Mouse (Mus musculus): ENCODE measurements around the gene Bricd5. TPM values are rescaled to one million over a fixed set of nuclear protein-coding genes. Genes with fewer than 3 reads are reported as not detected.

Gene Bricd5
- total RNA-seq, 1 experiment from 2014 or later = 0.85 TPM

DNA sequence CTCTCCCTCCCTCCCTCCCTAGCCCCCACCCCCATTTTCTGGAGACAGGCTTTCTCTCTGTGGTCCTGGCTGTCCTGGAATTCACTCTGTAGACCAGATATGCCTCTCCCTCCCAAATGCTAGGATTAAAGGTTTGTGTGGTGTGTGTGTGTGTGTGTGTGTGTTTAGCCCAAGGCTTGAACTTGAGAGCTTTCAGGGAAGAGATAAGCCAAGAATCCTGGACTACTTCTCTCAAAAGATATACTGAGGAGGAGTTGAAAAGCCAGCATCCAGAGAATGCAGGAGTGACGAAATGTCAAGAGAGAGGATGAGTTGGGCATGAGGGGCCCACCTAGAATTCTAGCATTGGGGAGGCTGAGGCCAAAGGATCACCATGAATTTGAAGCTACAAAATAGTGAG lies 10.8 kb upstream of the Bricd5 start:
- DNase-seq = no peak

DNA sequence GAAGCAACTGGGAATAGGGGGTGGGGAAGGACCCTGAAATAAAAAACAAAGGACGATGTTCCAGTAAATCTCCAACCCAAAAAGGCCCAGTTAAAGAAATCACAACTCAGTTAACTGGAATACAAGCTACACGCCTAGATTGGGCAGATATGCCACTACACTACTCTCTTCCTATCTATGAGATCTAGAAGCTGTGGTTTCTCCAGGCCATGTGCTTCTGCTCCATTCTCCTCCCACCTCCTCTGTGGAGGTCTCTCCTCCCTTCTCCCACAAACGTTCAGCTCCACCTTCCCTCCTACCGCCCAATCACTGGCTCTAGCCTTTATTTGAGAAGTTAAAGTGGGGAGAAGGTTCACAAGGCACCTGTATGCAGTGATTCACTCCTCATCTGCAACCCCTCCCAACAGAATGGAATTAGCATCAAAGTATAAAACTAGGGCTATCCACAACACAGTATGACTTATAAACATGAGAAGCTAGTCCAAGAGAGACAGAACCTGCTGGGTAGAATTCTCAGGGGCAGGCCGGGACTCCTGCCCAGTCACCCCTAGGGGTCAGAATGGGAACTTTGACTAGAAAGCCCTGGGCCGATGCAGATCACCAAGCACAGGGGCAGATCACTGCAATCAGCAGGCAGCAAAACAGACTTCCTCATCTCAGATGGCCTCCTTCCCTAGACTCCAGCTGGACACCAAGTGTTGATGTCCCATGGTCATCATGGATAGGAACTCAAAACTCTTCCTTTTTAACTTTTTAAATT lies 10.1 kb upstream of the Bricd5 start:
- no peak for DNase-seq

DNA sequence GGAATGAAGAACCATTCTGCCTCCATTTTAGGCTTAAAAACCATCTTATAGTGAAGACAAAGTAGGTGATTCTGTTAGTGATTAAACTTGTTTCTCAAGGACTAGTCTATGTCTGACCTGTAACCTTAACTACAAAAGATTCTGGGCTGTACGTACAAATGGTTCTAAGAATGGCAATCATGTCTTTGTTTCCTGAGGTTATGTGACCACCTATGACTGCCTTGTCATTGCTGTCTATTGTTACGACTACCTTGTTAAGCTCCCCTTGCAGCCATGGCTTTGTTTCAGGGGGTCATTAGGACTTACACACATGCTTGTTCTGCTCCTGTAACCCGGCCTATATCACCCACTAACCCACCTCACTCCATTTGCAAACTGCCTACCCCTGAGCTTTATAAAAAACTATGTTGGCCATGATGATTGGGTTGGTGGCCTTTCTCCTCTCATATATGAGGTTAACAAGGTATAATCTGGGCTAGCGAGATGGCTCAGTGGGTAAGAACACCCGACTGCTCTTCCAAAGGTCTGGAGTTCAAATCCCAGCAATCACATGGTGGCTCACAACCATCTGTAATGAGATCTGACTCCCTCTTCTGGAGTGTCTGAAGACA lies 4.9 kb upstream of the Bricd5 start:
- no peak for DNase-seq

DNA sequence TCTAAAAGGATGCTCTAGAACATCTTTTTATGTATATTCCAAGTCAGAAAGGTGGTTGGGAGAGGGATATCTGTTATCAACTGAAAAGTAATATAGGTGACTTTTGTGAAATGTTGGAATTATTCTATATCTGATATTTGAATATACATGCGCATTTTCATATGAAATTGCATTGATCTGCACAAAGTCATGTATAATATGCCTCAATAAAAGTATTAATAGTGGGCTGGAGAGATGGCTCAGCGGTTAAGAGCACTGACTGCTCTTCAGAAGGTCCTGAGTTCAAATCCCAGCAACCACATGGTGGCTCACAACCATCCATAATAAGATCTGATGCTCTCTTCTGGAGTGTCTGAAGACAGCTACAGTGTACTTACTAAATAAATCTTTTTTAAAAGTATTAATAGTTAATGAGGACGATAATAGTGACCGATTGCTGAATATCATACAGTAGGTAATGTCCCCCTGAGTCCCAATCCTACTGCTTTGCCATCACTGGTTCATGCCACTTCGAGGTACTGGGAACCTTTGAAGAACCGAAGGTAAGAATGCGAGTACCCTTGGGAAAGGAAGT lies 4.3 kb upstream of the Bricd5 start:
- DNase-seq = no peak

DNA sequence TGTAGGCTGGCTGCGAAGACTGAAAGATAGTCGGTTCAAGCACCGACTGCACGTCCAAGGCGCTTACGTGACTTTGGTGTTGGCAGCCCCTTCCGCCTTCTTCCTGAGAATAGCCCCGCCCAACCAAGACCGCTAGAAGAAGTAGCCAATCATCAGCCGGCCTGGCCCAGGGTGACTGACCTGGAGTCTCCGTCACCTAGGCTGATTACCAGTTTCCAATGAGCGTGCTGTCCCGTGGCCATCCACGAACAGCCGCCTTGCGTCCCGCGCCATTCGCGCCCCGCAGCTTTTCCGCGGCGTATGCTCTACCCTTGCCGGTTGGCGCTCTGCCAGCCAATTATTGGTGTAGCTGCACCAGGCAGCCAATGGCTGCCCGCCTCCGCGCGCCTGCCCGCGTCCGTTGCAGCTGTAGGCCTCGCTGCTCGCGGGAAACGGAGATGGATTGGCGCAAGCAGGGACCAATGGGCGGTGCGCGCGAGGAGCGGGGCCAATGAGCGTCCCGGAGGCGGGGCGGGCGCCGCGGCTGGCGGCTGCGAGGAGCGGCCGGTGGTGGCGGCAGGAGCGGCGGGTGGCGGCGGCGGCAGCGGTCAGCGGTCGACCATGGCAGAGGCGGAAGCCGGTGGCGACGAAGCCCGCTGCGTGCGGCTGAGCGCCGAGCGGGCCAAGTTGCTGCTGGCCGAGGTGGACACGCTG lies 3.6 kb upstream of the Bricd5 start, which contains the start of the genes E4f1 and Pgp:
Gene E4f1, minus strand, starts transcription at position 404 of the 693 bp plus-strand sequence.
Gene Pgp, plus strand, starts transcription at position 483 of the 693 bp plus-strand sequence.
- DNase-seq = peak; percentile 99

DNA sequence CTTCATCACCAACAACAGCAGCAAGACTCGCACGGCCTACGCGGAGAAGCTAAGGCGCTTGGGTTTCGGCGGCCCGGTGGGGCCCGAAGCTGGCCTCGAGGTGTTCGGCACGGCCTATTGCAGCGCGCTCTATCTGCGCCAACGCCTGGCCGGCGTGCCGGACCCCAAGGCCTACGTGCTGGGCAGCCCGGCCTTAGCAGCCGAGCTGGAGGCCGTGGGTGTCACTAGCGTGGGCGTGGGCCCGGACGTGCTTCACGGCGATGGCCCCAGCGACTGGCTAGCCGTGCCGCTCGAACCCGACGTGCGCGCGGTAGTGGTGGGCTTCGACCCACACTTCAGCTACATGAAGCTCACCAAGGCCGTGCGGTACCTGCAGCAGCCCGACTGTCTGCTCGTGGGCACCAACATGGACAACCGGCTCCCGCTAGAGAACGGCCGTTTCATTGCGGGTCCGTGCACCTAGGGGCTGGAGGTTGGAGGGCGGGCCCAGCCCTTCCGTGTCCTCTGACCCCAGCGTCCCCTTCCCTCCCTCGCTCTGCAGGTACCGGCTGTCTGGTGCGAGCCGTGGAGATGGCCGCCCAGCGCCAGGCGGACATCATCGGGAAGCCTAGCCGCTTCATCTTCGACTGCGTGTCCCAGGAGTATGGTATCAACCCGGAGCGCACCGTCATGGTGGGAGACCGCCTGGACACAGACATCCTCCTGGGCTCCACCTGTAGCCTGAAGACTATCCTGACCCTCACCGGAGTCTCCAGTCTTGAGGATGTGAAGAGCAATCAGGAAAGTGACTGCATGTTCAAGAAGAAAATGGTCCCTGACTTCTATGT lies 2.8 kb upstream of the Bricd5 start:
- DNase-seq = peak; percentile 42

DNA sequence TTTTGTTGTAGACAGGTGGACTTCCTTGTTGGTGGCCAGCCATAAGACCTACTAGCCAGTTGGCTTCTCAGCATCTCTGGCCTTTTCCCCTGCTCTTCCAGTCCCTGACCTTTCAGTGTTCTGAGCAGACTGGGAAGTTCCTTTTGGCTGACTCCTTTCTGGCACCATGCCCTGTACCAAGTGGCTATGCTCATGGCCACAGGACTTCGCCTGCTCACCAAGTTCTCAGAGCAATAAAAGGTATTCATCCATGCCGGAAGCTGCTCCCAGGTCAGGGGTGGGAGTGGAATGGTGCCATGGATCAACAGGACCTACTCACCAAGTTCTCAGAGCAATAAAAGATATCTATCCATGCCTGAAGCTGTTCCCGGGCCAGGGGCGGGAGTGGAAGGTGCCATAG lies 1.2 kb upstream of the Bricd5 start:
- peak; percentile 74 for DNase-seq

DNA sequence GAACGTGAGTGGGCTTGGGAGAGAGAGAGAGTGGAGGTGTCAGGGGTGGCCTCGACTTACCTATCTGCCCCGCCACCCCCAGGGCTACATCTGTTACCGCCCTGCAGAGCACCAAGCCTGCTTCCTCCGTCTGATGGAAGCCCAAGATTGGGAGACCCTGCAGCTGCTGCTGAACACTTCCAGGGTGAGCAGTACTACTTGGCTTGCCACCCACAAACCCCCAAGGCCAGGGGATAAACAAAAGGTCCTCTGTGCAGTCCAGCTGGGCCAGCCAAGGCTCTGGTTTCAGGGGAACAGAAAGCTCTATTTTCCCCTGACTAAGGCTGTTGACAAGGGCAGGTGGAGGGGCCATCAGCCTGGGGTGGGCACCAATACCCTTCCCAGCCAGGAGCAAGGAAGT lies 873 bp downstream of the Bricd5 start:
- no peak for DNase-seq

DNA sequence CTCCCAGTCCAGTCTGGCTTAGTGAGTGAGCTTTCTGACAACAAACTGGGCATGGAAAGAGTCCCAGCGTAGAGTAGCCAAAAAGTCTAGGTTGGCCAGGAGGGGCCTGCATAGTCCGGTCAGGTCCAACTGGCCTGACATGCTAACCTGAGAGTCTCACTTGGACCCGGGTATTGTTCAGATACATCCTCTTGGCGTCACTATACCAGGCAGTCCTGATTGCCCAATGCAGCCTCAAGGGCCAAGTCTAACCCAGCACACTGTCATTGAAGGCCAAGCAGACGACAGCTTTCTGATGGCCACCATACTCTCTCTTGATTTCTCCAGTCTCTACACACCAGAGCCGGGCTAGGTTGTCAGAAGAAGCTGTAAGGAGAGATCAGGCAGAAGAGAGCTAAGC lies 1.9 kb downstream of the Bricd5 start:
- DNase-seq = no peak

DNA sequence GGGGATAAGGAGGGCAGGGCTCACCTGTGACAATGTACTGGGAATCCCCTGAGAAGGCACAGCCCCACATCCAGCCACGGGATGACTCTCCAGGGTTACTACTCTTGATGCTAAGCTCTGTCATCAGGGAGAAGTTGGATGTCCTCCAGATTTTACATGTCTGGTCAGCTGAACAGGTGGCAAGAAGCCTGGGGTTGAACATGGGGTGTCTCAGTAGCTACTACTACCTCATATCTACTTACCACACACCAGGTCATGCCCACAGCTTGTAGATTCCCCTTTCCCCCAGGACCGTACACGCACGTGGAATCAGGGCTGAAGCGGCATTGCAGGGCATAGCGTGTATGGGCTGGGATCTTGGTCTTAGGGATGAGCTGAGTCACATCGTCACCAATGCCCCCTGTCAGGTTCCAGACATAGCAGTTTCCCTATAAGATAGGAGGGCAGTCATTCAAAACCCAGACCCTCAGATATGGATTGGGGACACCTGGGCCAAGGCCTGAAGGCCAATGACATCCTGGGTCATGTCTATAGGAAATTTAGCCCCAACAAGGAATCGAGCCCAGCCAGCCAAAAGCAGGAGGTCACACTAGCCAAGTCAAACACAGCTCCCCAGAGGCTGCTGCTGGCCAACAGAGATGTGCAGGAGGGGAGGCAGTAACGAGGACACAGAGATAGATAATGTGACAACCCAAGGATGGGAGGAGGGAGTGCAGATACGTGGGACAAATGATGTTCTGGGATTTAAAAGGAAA lies 2.5 kb downstream of the Bricd5 start:
- DNase-seq = no peak

DNA sequence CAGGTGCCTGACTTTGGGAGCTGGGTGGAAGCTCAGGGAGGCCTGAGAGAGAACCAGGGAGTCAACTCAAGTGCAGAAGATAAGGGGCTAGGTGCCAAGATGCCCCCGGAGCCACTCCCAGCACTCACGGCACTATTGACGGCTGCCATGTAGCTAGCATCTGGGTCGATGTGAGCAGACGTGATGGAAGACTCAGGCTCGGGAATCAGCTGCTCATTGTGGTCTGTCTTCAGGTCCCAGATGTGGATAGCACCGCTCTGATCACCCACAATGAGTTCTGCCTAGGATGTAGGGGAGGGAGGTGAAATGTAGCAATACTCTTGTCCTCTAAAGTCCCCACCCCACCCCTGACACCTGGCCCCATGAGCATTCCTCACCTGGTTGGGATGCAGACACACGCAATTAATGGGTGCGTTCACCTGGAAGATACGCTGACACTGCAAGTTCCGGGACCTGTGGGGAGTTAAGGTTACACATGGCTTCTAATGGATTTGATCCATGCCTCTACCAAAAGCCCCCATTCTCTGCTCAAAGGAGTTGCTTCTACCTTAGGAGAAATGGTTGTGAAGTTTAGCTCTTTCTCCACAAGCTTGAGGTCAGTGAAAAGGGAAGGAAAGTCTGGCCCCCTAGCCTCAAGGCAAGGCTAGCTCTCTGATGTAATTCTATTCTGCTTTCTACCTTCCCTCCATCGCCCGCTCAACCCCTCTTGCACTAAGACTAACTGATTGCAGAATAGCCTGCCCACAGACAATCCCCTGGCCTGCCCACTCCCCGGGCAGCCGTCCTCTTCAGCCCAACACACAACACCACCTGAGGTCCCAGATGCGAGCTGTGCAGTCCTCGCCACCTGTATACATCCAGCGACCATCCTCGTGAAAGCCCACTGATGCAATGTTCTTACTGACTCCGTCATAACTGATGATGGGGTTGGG lies 3.6 kb downstream of the Bricd5 start:
- DNase-seq = no peak

DNA sequence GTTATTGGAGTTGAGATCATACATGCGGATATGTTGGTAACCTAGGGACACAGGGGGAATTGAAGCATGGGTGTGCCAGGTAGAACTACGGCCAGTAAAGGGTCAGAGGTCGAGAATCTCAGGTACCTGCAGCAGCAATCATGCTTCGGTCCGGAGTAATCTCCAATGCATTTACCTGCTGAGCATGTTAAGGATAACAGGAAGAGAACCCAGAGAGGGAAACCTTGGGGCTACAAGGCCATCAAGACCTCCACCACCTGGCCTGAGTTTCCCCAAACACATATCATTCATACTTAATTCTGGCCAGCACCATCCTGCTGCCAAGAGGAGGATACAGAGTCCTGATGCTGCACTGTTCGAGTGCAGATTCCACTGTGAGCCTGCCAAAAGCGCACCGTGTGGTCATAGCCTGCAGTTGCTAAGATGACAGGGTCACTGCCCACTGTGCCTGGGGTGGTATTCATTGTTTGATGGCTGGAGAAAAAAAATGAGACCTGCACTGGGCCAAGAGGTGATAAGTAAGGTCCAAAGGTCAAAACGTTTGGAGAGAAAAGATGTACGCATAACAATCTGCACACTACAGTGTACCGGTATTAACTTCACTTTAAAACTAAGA lies 4.4 kb downstream of the Bricd5 start:
- no peak for DNase-seq

DNA sequence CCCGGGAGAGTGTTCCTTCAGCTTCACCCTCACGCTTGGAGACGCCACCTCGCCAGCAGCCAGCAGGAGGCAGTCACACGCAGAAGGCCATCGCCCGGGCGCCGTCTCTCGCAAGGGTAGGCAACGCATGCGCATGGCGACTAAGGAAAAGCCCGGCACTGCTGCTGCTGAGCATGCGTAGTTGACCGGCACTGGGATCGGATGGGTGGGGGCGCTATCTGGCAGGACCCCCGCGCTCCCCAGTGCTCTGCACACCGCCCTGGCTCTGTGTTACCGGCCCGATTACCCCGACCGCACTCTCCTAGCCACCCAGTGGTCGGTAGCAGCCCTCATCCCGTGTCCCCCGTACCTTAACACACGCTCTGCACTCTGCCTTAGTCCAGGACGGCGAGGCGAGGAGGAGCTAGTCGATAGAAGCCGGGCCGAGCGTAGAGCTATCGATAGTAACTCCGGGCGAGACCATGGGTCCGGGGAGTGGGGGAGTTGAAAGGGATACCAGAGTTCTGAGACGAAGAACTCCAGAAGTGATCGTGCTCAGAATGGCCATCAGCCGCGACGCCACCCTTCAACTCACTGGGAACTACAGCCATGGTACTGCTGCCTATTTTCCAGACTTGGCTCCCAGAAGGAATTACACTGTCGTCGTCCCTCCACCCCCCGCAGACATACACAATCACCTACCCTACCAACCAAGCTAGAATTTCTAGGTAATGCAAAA lies 5.1 kb downstream of the Bricd5 start, which contains the start of gene Mlst8:
Gene Mlst8, minus strand, starts transcription at position 416 of the 718 bp plus-strand sequence.
- peak; percentile 98 for DNase-seq

DNA sequence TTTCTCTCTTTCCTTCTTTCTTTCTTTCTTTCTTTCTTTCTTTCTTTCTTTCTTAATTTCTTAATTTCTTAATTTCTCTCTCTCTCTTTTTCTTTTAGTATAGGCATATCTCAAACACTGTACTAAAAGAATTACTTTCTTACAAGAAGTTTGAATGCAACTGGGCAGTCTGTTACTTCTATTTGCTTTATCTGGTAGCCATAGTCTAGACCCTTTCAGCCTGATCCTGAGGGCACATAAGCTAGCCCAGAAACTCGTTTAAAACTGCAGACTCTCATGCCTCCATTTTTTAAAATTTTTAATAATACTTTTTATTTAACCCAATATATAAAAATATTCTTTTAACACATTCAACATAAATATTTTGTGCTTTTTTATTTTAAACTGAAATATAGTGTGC lies 5.7 kb downstream of the Bricd5 start:
- DNase-seq = no peak

DNA sequence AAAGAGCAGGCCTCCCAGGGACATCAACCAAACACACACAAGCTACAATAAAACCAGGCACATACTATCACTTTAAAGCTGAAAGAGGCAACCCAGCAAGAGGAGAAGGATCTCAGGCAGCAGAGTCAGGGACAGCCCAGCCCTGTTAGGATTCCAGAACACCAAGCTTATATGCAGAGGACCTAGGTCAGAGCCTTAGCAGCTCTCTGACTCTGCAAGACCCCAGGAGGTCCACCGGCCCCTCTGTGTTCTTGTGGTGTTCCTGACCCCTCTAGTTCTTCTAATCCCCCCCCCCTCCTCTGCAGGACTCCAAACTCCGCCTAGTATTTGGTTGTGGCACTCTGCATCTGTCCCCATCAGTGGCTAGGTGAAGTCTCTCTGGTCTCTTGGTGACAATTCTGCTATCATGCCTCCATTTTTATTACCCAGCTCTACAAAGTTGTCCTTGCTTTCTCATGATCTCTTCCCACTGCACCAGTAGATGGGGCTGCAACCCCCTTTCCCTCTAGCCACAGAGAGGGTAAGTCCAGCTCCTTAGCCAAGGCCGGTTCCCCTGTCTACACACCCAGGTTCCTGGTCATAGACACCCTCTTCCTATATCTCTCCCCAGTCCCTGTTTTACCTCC lies 6.6 kb downstream of the Bricd5 start:
- no peak for DNase-seq

DNA sequence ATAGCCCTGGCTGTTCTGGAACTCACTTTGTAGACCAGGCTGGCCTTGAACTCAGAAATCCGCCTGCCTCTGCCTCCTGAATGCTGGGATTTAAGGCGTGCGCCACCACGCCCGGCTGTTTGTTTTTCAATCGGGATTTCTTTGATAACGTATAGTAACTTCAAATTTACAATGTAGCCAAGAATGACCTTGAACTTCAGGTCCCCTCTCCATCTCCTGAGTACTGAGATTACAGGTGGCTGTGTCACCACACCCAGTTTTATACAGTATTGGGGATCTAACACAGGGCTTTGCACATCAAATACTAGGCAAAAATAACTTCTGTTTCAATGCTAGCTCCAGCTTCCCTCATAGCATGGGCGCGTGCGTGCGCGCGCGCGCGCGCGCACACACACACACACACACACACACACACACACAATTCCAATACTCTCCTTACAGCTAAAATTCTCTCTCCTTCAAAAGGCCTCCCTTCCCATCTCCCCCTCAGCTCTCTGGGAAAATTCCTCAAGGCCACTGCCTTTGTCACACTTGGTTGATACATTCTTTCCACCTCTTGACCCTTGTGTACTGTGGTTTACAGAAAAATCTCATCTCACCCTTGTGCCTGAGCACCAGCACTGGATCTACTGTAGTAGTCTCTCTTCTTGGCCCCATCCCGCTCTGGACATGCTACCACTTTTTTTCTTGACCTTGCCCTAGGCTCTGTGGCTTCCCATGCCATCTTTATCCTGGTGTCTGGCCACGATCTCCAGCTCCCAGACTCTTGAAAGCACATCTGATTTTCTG lies 7.5 kb downstream of the Bricd5 start:
- no peak for DNase-seq

DNA sequence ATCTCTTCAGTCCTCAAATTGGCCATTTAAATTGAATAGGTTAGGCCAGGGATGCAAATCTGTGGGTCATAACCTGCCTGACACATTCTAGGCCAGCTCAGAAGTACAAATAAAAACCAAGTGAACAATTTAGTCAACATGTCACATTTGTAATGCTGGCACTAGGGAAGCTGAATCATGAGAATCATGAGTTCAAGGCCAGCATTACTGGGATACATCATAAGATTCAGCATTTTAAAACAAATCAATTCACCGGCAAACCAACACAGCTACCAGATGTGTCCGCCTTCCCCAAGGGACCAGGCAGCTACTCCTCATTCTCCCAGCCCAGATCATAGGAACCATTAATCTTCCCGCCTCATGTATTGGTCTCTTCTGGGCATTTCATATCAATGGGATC lies 9.8 kb downstream of the Bricd5 start:
- DNase-seq = no peak

Data from adrenal gland, postnatal 25 days (tissue).